Mouse (Mus musculus): ENCODE measurements around the gene Dmp1. TPM values are rescaled to one million over a fixed set of nuclear protein-coding genes. Genes with fewer than 3 reads are reported as not detected.

Gene Dmp1
- 0.08 and 0.11 TPM in 2 replicates for polyA plus RNA-seq (2015; fragmentation: Nextera tagmentation; extraction: Ambion mirVana)

GRCm38 (mm10) chr5:104202351-104202750 lies at the start of gene Dmp1:
Gene Dmp1, plus strand, starts transcription at chr5:104202613.

GRCm38 (mm10) chr5:104170412-104170811 lies 32.0 kb upstream of the Dmp1 start, which contains the start of gene Dspp:
Gene Dspp, plus strand, starts transcription at chr5:104170712.

Other genes with a start within 250 kb of the Dmp1 start
- gene Hsd17b13, start 225.2 kb upstream of the Dmp1 start, polyA plus RNA-seq (2015; fragmentation: Nextera tagmentation; extraction: Ambion mirVana): 0.28 and 0.69 TPM in 2 replicates
- 8.6 and 9.7 TPM in 2 replicates for gene Hsd17b11, start 180.7 kb upstream of the Dmp1 start, polyA plus RNA-seq (2015; fragmentation: Nextera tagmentation; extraction: Ambion mirVana)
- gene Nudt9, start 156.3 kb upstream of the Dmp1 start, polyA plus RNA-seq (2015; fragmentation: Nextera tagmentation; extraction: Ambion mirVana): 48.2 and 50.9 TPM in 2 replicates
- gene Gm17660, start 125.0 kb upstream of the Dmp1 start, polyA plus RNA-seq (2015; fragmentation: Nextera tagmentation; extraction: Ambion mirVana): not detected in 2 replicates
- gene Sparcl1, start 88.9 kb upstream of the Dmp1 start, polyA plus RNA-seq (2015; fragmentation: Nextera tagmentation; extraction: Ambion mirVana): 654 and 776 TPM in 2 replicates
- gene Dspp, start 31.9 kb upstream of the Dmp1 start, polyA plus RNA-seq (2015; fragmentation: Nextera tagmentation; extraction: Ambion mirVana): not detected in 2 replicates
- gene Ibsp, start 96.6 kb downstream of the Dmp1 start, polyA plus RNA-seq (2015; fragmentation: Nextera tagmentation; extraction: Ambion mirVana): 0.44 and 0.48 TPM in 2 replicates
- gene Mepe, start 122.7 kb downstream of the Dmp1 start, polyA plus RNA-seq (2015; fragmentation: Nextera tagmentation; extraction: Ambion mirVana): not detected in 2 replicates
- gene Spp1, start 232.5 kb downstream of the Dmp1 start, polyA plus RNA-seq (2015; fragmentation: Nextera tagmentation; extraction: Ambion mirVana): 4.5 and 33.6 TPM in 2 replicates

Measured in urinary bladder, postnatal 0 days (tissue).